Mouse (Mus musculus): Measurements from ENCODE around the gene Nup85.

Gene Nup85

GRCm38 (mm10) chr11:115600743-115601142, 36.5 kb downstream of the Nup85 start:
- ChIA-PET CTCF (interaction anchor here in 1 of 4 experiments (1.4 kb wide), 1 partner anchor 31 kb away, joined by 3 read pairs; no protein-coding TSS in a partner anchor), POLR2A (interaction anchor here in 2 of 4 experiments (0.9 to 23.6 kb wide), 8 partner anchors 9 to 27 kb away, joined by 3 to 335 read pairs (median 7); partner anchors contain the start of genes Mif4gd (in 2 of the 2) and Slc25a19 (in 1 of the 2))

GRCm38 (mm10) chr11:115601174-115601573, 36.9 kb downstream of the Nup85 start:
- CTCF ChIA-PET, result interaction anchor here in 2 of 4 experiments (0.5 to 1.4 kb wide), 2 partner anchors 30 to 255 kb away, joined by 3 read pairs; no protein-coding TSS in a partner anchor

GRCm38 (mm10) chr11:115603128-115603475, 38.9 kb downstream of the Nup85 start:
- CTCF ChIA-PET, result interaction anchor here in 1 of 4 experiments (0.6 to 1.3 kb wide), 2 partner anchors 257 to 420 kb away, joined by 3 to 4 read pairs; no protein-coding TSS in a partner anchor
- POLR2A ChIA-PET, result interaction anchor here in 3 of 4 experiments (0.9 to 23.6 kb wide), 14 partner anchors 9 to 421 kb away, joined by 3 to 335 read pairs (median 4); partner anchors contain the start of gene Mif4gd (in 3 of the 3)

More at GRCm38 (mm10) chr11:115601174-115601573, 36.9 kb downstream of the Nup85 start:
- POLR2A ChIA-PET, result interaction anchor here in 2 of 4 experiments (0.5 to 23.6 kb wide), 12 partner anchors 9 to 976 kb away, joined by 3 to 335 read pairs (median 3); partner anchors contain the start of genes Mif4gd (in 2 of the 2) and Slc25a19 (in 1 of the 2)

GRCm38 (mm10) chr11:115603476-115604303, 39.5 kb downstream of the Nup85 start, which contains the start of the genes Mrps7 and Gga3:
Mrps7 (plus strand) TSS chr11:115603925.
Gga3 (minus strand) TSS chr11:115604051.
- POLR2A ChIA-PET, result interaction anchor here (0.7 to 23.6 kb wide), 20 partner anchors 8 to 67 kb away, joined by 3 to 335 read pairs (median 6); partner anchors contain the start of genes Mif4gd (in 2 of the 4) and Nup85 (in 1 of the 4)
- CTCF ChIA-PET, result interaction anchor here in 2 of 4 experiments (0.6 to 1.6 kb wide), 4 partner anchors 9 to 420 kb away, joined by 3 to 4 read pairs (median 3); partner anchors contain the start of genes Mif4gd (in 1 of the 2) and Slc25a19 (in 1 of the 2)

GRCm38 (mm10) chr11:115604304-115604696, 40.1 kb downstream of the Nup85 start:
- ChIA-PET CTCF (interaction anchor here in 3 of 4 experiments (1.0 to 1.6 kb wide), 3 partner anchors 9 to 24 kb away, joined by 3 read pairs; partner anchors contain the start of genes Mif4gd (in 2 of the 3) and Slc25a19 (in 1 of the 3)), POLR2A (interaction anchor here (0.6 to 17.9 kb wide), 31 partner anchors 8 to 658 kb away, joined by 3 to 335 read pairs (median 4); partner anchors contain the start of genes Jpt1 (in 2 of the 4), Mif4gd (in 2 of the 4), Nup85 (in 2 of the 4) and Grb2 (in 1 of the 4))

GRCm38 (mm10) chr11:115606733-115607132, 42.5 kb downstream of the Nup85 start:
- CTCF ChIA-PET, result interaction anchor here in 1 of 4 experiments (0.6 kb wide), 2 partner anchors 66 to 136 kb away, joined by 3 read pairs; no protein-coding TSS in a partner anchor
- POLR2A ChIA-PET, result interaction anchor here in 3 of 4 experiments (0.5 to 17.9 kb wide), 15 partner anchors 8 to 1321 kb away, joined by 3 to 335 read pairs (median 4); partner anchors contain the start of genes Jpt1 (in 2 of the 3), Slc25a19 (in 2 of the 3), Mif4gd (in 1 of the 3) and Nup85 (in 1 of the 3)

GRCm38 (mm10) chr11:115608421-115609399, 44.5 kb downstream of the Nup85 start:
- ChIA-PET CTCF (interaction anchor here in 2 of 4 experiments (0.5 to 1.5 kb wide), 4 partner anchors 15 to 106 kb away, joined by 3 to 4 read pairs (median 4); no protein-coding TSS in a partner anchor), POLR2A (interaction anchor here in 3 of 4 experiments (0.5 to 17.9 kb wide), 20 partner anchors 9 to 413 kb away, joined by 3 to 335 read pairs (median 5); partner anchors contain the start of genes Slc25a19 (in 3 of the 3), Jpt1 (in 2 of the 3), Fdxr (in 1 of the 3) and Nup85 (in 1 of the 3))

GRCm38 (mm10) chr11:115609576-115609975, 45.3 kb downstream of the Nup85 start:
- POLR2A ChIA-PET, result interaction anchor here in 3 of 4 experiments (0.5 to 17.9 kb wide), 13 partner anchors 11 to 414 kb away, joined by 3 to 335 read pairs (median 5); partner anchors contain the start of genes Slc25a19 (in 2 of the 3), Fdxr (in 1 of the 3), Jpt1 (in 1 of the 3) and Nup85 (in 1 of the 3)
- CTCF ChIA-PET, result interaction anchor here in 1 of 4 experiments (0.5 to 1.3 kb wide), 2 partner anchors 29 to 105 kb away, joined by 3 to 4 read pairs; no protein-coding TSS in a partner anchor

GRCm38 (mm10) chr11:115611173-115611572, 46.9 kb downstream of the Nup85 start:
- CTCF ChIA-PET, result interaction anchor here in 3 of 4 experiments (0.6 to 1.4 kb wide), 4 partner anchors 12 to 203 kb away, joined by 3 to 4 read pairs (median 3); partner anchors contain the start of gene Caskin2 (in 1 of the 3)

GRCm38 (mm10) chr11:115612059-115612409, 47.8 kb downstream of the Nup85 start:
- POLR2A ChIA-PET, result interaction anchor here in 3 of 4 experiments (0.6 to 17.9 kb wide), 35 partner anchors 10 to 734 kb away, joined by 3 to 335 read pairs (median 8); partner anchors contain the start of genes Grb2 (in 2 of the 3), Nup85 (in 2 of the 3), Slc25a19 (in 2 of the 3) and Sumo2 (in 2 of the 3)
- CTCF ChIA-PET, result interaction anchor here in 3 of 4 experiments (0.5 to 3.2 kb wide), 11 partner anchors 11 to 247 kb away, joined by 3 to 38 read pairs (median 7); partner anchors contain the start of genes Myo15b (in 1 of the 3) and Slc25a19 (in 1 of the 3)

More at GRCm38 (mm10) chr11:115611173-115611572, 46.9 kb downstream of the Nup85 start:
- POLR2A ChIA-PET, result interaction anchor here in 3 of 4 experiments (0.7 to 17.9 kb wide), 17 partner anchors 16 to 248 kb away, joined by 3 to 335 read pairs (median 9); partner anchors contain the start of genes Nup85 (in 2 of the 3), Grb2 (in 1 of the 3), Slc25a19 (in 1 of the 3) and Sumo2 (in 1 of the 3)

- ChIA-PET POLR2A (interaction anchor here (0.5 to 17.9 kb wide), 105 partner anchors 7 to 1396 kb away, joined by 3 to 335 read pairs (median 4); partner anchors contain the start of genes Grb2 (in 3 of the 4), Slc25a19 (in 3 of the 4), Cdr2l (in 2 of the 4) and Gga3 (in 2 of the 4)), CTCF (interaction anchor here (0.5 to 3.5 kb wide), 65 partner anchors 8 to 1392 kb away, joined by 3 to 38 read pairs (median 4); partner anchors contain the start of genes Slc25a19 (in 3 of the 4), Caskin2 (in 2 of the 4), Grb2 (in 2 of the 4) and Nt5c (in 2 of the 4))
Observed at GRCm38 (mm10) chr11:115612410-115613137, 48.3 kb downstream of the Nup85 start, which contains the start of gene Mif4gd. Mif4gd (minus strand) TSS chr11:115612969.

GRCm38 (mm10) chr11:115613138-115613945, 49.1 kb downstream of the Nup85 start:
- ChIA-PET CTCF (interaction anchor here (0.6 to 3.5 kb wide), 64 partner anchors 8 to 1391 kb away, joined by 3 to 38 read pairs (median 4); partner anchors contain the start of genes Slc25a19 (in 3 of the 4), Caskin2 (in 2 of the 4), Grb2 (in 2 of the 4) and Nt5c (in 2 of the 4)), POLR2A (interaction anchor here (0.5 to 17.9 kb wide), 118 partner anchors 8 to 1480 kb away, joined by 3 to 335 read pairs (median 4); partner anchors contain the start of genes Grb2 (in 3 of the 4), Slc25a19 (in 3 of the 4), Cdr2l (in 2 of the 4) and Gga3 (in 2 of the 4))

GRCm38 (mm10) chr11:115614346-115615107, 50.3 kb downstream of the Nup85 start:
- CTCF ChIA-PET, result interaction anchor here (0.5 to 3.5 kb wide), 16 partner anchors 9 to 704 kb away, joined by 3 to 38 read pairs (median 4); partner anchors contain the start of genes Caskin2 (in 2 of the 4), Armc7 (in 1 of the 4), Slc25a19 (in 1 of the 4) and Tsen54 (in 1 of the 4)

More at GRCm38 (mm10) chr11:115614346-115615107, 50.3 kb downstream of the Nup85 start:
- POLR2A ChIA-PET, result interaction anchor here (0.5 to 17.9 kb wide), 75 partner anchors 9 to 416 kb away, joined by 3 to 335 read pairs (median 4); partner anchors contain the start of genes Grb2 (in 3 of the 4), Nup85 (in 3 of the 4), Slc25a19 (in 3 of the 4) and Gga3 (in 2 of the 4)

All from embryonic stem cell, embryonic (primary cell).